Mouse (Mus musculus) heart, postnatal 25 days (tissue): ENCODE measurements around the gene Zfp369. TPM values are rescaled to one million over a fixed set of nuclear protein-coding genes. Genes with fewer than 3 reads are reported as not detected.

Experiments
- total RNA-seq, 2 experiments: library from RNA; stranded (reverse); gene quantifications; 2 replicates each; pipeline ENCODE4 v1.2.3; 2021

Gene Zfp369
- total RNA-seq, 2 experiments from 2014 or later, result 20.6 to 23.2 TPM

Other genes starting within 250 kb of the Zfp369 start
- gene Spata31d1c, start 245.8 kb upstream of the Zfp369 start, total RNA-seq, result not detected
- not detected for gene Prss47, start 226.1 kb upstream of the Zfp369 start, total RNA-seq
- 10 to 100 TPM; 16.6 to 20.6 TPM for gene Mfsd14b, start 165.8 kb upstream of the Zfp369 start, total RNA-seq
- gene Olfr465-ps1, start 140.7 kb upstream of the Zfp369 start, total RNA-seq, result not detected
- not detected for gene Olfr466, start 128.6 kb upstream of the Zfp369 start, total RNA-seq
- gene Nlrp4f, start 72.8 kb upstream of the Zfp369 start, total RNA-seq, result not detected
- gene Gm10775, start 19.3 kb upstream of the Zfp369 start, total RNA-seq, result not detected
- gene Gm10139, start 233.9 kb downstream of the Zfp369 start, total RNA-seq, result not detected